Mouse (Mus musculus): ENCODE data around the gene Stip1. TPM values are rescaled to one million over a fixed set of nuclear protein-coding genes. Genes with fewer than 3 reads are reported as not detected.

Gene Stip1
- total RNA-seq, 4 experiments from 2014 or later, result 96.7 to 125 (median 109) TPM

DNA sequence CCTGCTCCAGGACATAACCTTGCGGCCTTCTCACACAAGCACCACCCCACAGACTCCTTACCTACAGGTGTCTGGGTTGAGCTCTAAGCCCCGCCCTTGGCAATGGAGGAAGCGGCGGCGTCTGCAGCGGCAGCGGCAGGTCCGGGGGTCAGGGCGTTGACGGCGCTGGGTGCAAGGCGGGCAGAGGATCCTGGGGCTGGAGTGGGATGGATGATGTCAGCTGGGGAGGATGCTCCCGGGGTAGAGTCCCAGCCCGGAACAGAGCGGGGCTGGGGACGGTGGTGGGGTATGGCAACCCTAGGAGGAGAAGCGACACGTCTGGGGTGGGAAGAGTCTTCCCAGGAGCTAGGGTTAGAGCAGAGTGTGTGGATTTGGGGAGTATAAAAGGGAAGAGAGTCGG is 54.5 kb downstream of the Stip1 start:
- DNase-seq (ENCODE audit: low spot score), result no peak

- no peak for DNase-seq (ENCODE audit: low spot score)
Observed at GRCm38 (mm10) chr19:6983621-6984020, 56.1 kb downstream of the Stip1 start.

DNA sequence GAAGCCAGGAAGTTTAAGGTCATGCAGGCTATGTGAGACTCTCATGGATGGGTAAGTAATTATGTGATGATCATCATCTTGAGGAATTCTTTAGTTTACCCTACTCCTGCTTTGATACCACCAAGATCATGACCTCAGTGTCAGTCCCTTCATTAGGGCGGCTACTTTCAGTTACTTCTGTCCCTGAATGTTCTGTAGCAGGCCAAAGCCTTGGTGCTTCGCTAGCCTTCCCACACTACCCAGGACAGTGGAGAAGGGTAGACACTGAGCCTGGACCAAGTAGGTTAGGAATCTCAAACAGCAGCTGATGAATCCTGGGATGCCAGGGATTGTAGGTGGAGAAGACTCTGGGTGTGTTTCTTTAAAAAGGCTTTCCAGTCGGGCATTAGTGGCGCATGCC is 58.3 kb downstream of the Stip1 start:
- DNase-seq (ENCODE audit: low spot score), result no peak

GRCm38 (mm10) chr19:6980381-6981093 is 59.2 kb downstream of the Stip1 start, which contains the start of gene Fkbp2:
Gene Fkbp2 (minus strand): TSS chr19:6980501.
- peak; percentile 98 for DNase-seq (ENCODE audit: low spot score)

DNA sequence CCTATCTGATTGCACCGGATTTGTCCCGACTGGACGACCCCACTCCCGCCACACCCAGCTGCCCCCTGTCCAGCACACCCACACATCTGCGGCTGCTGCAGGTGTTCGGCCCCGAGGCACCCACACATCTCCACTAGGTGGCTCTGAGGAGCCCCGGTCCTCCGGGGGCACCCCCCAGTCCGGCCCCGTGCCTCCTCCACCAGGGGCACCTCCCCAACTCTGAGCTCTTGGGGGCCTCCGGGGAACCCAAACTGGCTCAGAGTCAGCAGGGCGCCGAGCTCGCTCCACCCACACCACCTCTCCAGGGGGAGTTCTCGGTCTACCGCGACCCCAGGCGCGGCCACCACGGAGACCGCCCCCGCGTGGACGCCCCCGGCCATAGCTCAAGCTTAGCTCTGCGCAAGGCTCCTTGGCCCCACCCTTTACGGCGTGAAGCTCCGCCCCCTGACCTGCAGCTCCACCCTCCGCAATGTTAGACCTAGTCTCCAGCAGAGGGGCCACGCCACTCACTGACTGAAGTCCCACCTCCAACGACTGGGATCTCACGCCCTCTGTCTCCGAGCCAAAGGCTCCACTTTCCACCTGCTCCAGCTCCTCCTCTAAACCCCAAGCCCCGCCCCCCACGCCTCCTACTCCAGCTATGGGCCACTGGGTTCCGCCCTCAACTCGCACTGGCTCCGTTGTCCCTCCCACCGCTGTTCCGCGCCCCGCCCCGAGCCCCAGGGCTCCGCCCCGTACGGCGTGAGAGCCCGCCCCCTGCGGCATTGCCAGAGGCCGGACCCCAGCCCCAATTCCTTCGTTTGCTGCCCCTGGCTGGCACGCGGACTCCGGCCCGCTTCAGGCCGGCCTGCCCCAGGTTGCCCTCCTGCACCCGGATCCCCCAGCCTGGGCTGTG is 60.0 kb downstream of the Stip1 start:
- DNase-seq (ENCODE audit: low spot score), result peak; percentile 99

DNA sequence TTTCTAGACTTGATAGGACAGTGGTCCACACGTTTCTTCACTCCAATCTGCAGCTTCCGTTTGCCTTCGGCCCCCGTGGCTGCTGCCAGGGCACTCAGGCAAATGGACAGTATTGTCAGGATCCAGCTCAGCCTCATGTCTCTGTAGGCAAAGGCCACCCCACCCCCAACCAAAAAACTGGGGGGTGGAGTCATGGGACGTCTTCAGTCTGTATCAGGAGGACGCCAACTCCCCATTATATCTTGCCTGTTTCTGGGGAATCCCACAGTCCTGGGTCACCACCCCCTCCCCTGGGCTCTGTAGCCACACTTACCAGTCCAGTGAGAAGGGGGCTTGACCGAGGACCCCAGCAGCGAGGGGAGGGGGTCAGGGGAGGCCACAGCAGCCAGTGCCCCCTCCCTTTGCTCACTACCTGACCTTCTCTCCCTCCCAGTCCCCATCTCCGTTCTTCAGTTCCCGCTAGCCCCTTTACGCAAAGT is 60.7 kb downstream of the Stip1 start:
- no peak for DNase-seq (ENCODE audit: low spot score)

GRCm38 (mm10) chr19:6978639-6978974 is 61.2 kb downstream of the Stip1 start:
- DNase-seq (ENCODE audit: low spot score), result no peak

GRCm38 (mm10) chr19:6977759-6978638 is 61.8 kb downstream of the Stip1 start:
- DNase-seq (ENCODE audit: low spot score), result no peak

DNA sequence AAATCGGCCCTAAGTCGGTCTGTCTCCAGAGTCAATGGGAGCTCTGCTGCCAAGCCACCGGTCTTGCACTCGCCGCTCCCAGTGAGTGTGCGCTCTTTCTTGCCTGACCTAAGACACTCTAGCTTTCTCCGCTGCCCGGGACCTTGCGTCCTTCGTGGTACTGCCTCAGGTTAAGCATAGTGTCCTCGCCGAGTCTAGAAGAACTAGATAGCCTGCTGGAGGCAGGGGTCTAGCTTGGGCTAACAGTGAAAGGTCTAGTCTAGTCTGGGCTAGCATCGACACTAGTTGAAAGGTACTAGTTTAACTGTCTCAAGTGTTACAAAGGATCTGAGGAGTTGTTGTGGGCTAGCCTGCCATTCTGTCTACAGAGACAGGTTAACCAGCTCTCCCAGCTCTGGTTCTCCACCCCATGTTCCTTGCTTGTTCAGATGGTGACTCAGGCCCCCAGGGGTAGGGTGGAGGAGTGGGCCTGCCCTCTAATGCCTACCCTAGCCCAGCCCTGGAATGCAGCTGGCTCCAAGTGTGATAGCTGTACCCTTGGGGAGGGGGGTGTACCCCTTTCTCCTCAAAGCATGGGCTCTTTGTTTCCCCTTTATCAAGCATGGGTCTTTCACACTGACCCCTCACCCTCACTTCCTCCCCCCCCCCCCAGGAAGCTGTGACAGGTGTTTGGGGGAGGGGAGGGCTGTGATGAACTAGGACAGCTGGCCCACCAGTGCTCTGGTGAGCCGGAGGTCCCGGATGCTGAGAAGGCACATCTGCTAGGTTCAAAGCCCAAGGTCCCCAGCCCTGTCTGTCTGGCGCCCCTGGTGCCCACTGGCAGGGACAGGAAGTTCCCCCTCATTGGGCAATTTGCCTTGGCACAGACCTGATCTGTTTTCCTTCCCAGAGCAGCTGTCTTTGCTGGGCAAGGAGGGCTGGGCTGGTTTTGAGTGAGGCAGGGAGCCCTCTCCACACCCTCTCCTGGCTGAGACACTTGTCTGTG is 63.9 kb downstream of the Stip1 start, which contains the start of gene Plcb3:
Gene Plcb3, minus strand, starts transcription at position 934 of the 985 bp plus-strand sequence.
- no peak for DNase-seq (ENCODE audit: low spot score)

DNA sequence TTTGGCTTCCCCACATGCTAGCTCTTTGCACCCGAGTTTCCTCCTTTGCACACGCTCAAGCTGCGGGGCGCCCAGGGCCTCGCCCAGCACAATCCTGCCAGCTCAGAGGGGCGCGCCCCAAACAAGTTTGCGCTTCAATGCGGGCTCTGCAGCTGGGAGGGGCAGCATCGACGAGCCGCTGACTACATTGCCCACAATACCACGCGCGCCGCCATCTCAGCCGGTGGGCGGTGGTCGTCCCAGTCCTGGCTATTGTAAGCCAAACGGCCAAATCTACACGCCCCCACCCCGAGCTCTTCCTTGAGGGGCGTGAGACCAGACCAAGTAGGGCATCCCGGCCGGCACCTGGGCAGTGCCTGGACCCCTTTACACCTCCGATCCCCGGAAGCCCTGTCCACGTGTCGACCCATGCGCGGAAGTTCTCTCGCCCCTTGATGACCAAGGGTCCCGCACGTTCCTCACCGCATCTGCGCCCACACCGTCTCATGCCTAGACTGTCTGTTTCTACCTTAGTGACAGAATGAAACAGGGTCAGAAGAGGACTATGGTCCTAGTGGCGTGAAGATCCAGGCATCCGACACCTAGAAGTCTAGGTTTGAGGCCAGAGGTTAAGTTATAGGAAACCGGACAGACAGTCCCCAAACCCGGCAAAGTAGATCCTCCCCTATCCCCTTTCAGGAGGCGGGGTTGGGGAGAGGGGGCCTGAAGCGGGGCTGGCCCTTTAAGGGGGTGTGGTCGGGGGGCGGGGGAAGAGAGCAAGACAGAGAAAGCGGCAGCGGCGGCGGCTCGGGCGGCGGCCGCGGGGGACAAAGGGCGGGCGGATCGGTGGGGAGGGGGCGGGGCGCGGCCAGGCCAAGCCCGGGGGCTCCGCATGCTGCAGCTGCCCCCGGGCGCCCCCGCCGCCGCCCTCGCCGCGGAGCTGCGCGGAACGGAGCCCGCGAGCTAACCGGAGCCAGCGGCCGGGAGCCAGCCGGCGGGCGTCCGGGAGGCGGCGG is 65.3 kb downstream of the Stip1 start, which contains the start of gene Ppp1r14b:
Gene Ppp1r14b, plus strand, starts transcription at position 758 of the 995 bp plus-strand sequence.
- peak; percentile 71 for DNase-seq (ENCODE audit: low spot score)

- DNase-seq (ENCODE audit: low spot score), result no peak
Observed at GRCm38 (mm10) chr19:6973581-6974190, 66.1 kb downstream of the Stip1 start.

DNA sequence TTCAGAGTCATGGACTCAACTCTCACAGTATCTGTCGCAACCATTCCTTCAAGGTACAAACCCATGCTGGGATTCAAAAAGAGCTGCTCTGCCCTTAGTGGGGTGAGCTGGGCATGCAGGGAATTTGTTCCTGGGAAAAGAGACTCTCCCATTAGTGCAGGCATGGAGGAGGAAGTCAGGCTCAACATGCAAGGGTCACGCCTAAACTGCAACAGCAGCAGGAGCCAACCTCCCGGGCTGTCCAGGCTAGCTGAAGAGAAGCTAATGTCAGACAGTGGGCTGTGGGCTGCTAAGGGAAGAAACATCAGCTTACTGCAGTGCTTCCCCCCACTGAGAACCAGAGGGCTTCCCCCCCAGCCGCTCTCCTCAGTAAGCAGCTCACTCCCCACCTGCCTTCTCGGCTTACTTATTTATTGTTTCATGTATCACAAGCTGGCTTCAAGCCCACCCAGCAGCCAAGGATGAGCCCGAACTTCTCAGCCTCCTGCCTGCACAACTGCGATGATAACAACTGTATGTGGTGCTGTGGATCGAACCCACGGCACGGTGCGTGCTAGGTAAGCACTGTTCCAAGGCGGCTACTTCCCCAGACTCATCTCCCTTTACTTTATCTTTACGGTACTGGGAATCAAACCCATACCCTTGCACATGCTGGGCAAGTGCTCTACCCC is 67.4 kb downstream of the Stip1 start:
- no peak for DNase-seq (ENCODE audit: low spot score)

DNA sequence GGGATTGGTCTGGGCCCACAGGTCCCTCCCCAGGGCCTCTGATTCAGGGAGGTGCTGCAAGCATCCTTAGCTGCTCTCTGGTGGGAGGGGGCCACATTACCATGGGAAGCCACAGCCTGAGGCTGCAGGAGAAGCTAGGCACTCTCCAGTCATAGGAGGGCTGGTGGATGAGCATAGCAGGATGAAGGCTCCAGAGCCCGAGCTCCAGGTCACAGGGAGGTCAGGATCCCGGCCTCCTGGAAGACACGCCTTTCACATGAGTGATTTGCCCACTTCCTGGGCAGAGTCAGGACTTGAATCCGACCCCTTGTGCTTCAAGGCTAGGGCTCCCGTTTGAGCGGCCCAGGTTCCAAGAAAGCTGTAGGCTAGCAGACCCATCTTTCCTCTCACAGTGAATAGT is 68.1 kb downstream of the Stip1 start:
- no peak for DNase-seq (ENCODE audit: low spot score)

Other genes starting within 250 kb of the Stip1 start
- gene Rps6ka4, start 199.3 kb downstream of the Stip1 start, total RNA-seq (2022), result 10 to 100 TPM; 15.0 to 20.0 (median 17.5) TPM
- under 1 TPM; 0.44 to 0.89 (median 0.66) TPM for gene Ccdc88b, start 181.8 kb downstream of the Stip1 start, total RNA-seq (2022)
- 10 to 100 TPM; 29.9 to 49.7 (median 39.7) TPM for gene Trmt112, start 130.3 kb downstream of the Stip1 start, total RNA-seq (2022)
- 100 to 1,000 TPM; 620 to 842 (median 766) TPM for gene Prdx5, start 129.9 kb downstream of the Stip1 start, total RNA-seq (2022)
- 100 to 1,000 TPM; 153 to 180 (median 168) TPM for gene Esrra, start 118.2 kb downstream of the Stip1 start, total RNA-seq (2022)
- gene Catsperz, start 114.6 kb downstream of the Stip1 start, total RNA-seq (2022), result not detected
- not detected for gene Kcnk4, start 105.5 kb downstream of the Stip1 start, total RNA-seq (2022)
- 10 to 100 TPM; 19.5 to 23.8 (median 21.3) TPM for gene Bad, start 98.1 kb downstream of the Stip1 start, total RNA-seq (2022)
- 10 to 100 TPM; 33.4 to 37.4 (median 35.7) TPM for gene Gpr137, start 97.5 kb downstream of the Stip1 start, total RNA-seq (2022)
- 100 to 1,000 TPM in 1 of 4 experiments, 10 to 100 TPM in 3; 75.4 to 112 (median 91.3) TPM for gene Ppp1r14b, start 65.0 kb downstream of the Stip1 start, total RNA-seq (2022)
- gene Plcb3, start 63.5 kb downstream of the Stip1 start, total RNA-seq (2022), result 10 to 100 TPM; 15.6 to 16.2 (median 15.6) TPM
- 10 to 100 TPM; 17.2 to 23.1 (median 20.9) TPM for gene Fkbp2, start 59.5 kb downstream of the Stip1 start, total RNA-seq (2022)
- gene Vegfb, start 52.3 kb downstream of the Stip1 start, total RNA-seq (2022), result 100 to 1,000 TPM; 488 to 525 (median 495) TPM
- gene Dnajc4, start 47.4 kb downstream of the Stip1 start, total RNA-seq (2022), result 10 to 100 TPM; 48.7 to 62.9 (median 53.7) TPM
- 10 to 100 TPM; 26.8 to 34.4 (median 29.9) TPM for gene Nudt22, start 43.9 kb downstream of the Stip1 start, total RNA-seq (2022)
- gene Trpt1, start 43.8 kb downstream of the Stip1 start, total RNA-seq (2022), result 10 to 100 TPM; 26.1 to 30.5 (median 27.3) TPM
- 1 to 10 TPM; 3.3 to 9.6 (median 4.4) TPM for gene Fermt3, start 20.5 kb downstream of the Stip1 start, total RNA-seq (2022)
- gene Macrod1, start 16.8 kb upstream of the Stip1 start, total RNA-seq (2022), result 100 to 1,000 TPM; 318 to 340 (median 328) TPM
- gene Flrt1, start 65.8 kb upstream of the Stip1 start, total RNA-seq (2022), result 1 to 10 TPM in 3 of 4 experiments, under 1 TPM in 1; 0.92 to 2.0 (median 1.4) TPM
- gene Otub1, start 166.3 kb upstream of the Stip1 start, total RNA-seq (2022), result 10 to 100 TPM; 62.2 to 71.6 (median 68.0) TPM
- gene Cox8a, start 177.6 kb upstream of the Stip1 start, total RNA-seq (2022), result 100 to 1,000 TPM; 406 to 459 (median 432) TPM
- gene Naa40, start 201.2 kb upstream of the Stip1 start, total RNA-seq (2022), result 10 to 100 TPM; 11.7 to 21.1 (median 17.1) TPM
- 10 to 100 TPM in 1 of 4 experiments, 1 to 10 TPM in 3; 5.5 to 12.7 (median 7.3) TPM for gene Rcor2, start 227.4 kb upstream of the Stip1 start, total RNA-seq (2022)

Measured in heart, adult 8-10 months (tissue).